Mouse (Mus musculus) adrenal gland, postnatal 4 days (tissue): ENCODE measurements around the gene Sytl2. TPM values are rescaled to one million over a fixed set of nuclear protein-coding genes. Genes with fewer than 3 reads are reported as not detected.

Experiments used
- DNase-seq, 2 experiments: peaks; one replicate each; pipeline ENCODE4 v3.0.0; 2021 to 2022; ENCODE audit warnings: low spot score in 2 of 2, mixed read lengths in 2 of 2
- long read RNA-seq, 2 experiments: library from polyadenylated mRNA; stranded (forward); transcript quantifications; one replicate each; pipeline ENCODE4 v2.0.0; 2021
- total RNA-seq, 2 experiments: library from RNA; stranded (reverse); gene quantifications; 2 replicates each; pipeline ENCODE4 v1.2.3; 2021

The Sytl2 gene
- 10 to 100 TPM in 1 of 2 experiments, 1 to 10 TPM in 1; 9.1 to 17.2 TPM for total RNA-seq
- long read RNA-seq, experiment 1, partial matches to known transcripts, result 0 of 1 reads
- long read RNA-seq, experiment 1, other reads (novel, unspliced or antisense), result 0 of 1 reads
- long read RNA-seq, experiment 2, partial matches to known transcripts, result 0 of 4 reads
- long read RNA-seq, experiment 2, other reads (novel, unspliced or antisense), result 4 of 4 reads

- DNase-seq, result peak; percentile 14 to 20
Measured at GRCm38 (mm10) chr7:90301942-90302646, at the start of gene Sytl2. Gene Sytl2 (plus strand): TSS chr7:90302252.

- no peak for DNase-seq
Measured at GRCm38 (mm10) chr7:90252946-90253345, 49.1 kb upstream of the Sytl2 start.

GRCm38 (mm10) chr7:90258701-90259100 is 43.4 kb upstream of the Sytl2 start:
- no peak for DNase-seq

- no peak for DNase-seq
Measured at GRCm38 (mm10) chr7:90259899-90260298, 42.2 kb upstream of the Sytl2 start.

GRCm38 (mm10) chr7:90261902-90262599 is 40.0 kb upstream of the Sytl2 start:
- DNase-seq, result no peak

GRCm38 (mm10) chr7:90265289-90265970 is 36.6 kb upstream of the Sytl2 start, which contains the start of gene Ccdc83:
Gene Ccdc83 (minus strand): TSS chr7:90265777.
- peak; percentile 50 to 54 for DNase-seq

- no peak for DNase-seq
Measured at GRCm38 (mm10) chr7:90270141-90270540, 31.9 kb upstream of the Sytl2 start.

GRCm38 (mm10) chr7:90274561-90275100 is 27.4 kb upstream of the Sytl2 start:
- DNase-seq, result no peak

- no peak for DNase-seq
Measured at GRCm38 (mm10) chr7:90277246-90277645, 24.8 kb upstream of the Sytl2 start.

- DNase-seq, result no peak
Measured at GRCm38 (mm10) chr7:90277769-90278168, 24.3 kb upstream of the Sytl2 start.

GRCm38 (mm10) chr7:90279136-90279535 is 22.9 kb upstream of the Sytl2 start:
- DNase-seq, result no peak

- DNase-seq, result no peak
Measured at GRCm38 (mm10) chr7:90280274-90280875, 21.7 kb upstream of the Sytl2 start.

GRCm38 (mm10) chr7:90280878-90281277 is 21.2 kb upstream of the Sytl2 start:
- no peak for DNase-seq

GRCm38 (mm10) chr7:90281759-90282546 is 20.1 kb upstream of the Sytl2 start:
- no peak for DNase-seq

GRCm38 (mm10) chr7:90282786-90283185 is 19.3 kb upstream of the Sytl2 start:
- no peak for DNase-seq

GRCm38 (mm10) chr7:90284793-90285192 is 17.3 kb upstream of the Sytl2 start:
- no peak for DNase-seq

GRCm38 (mm10) chr7:90291885-90292284 is 10.2 kb upstream of the Sytl2 start:
- DNase-seq, result no peak

- no peak for DNase-seq
Measured at GRCm38 (mm10) chr7:90302647-90303552, 848 bp downstream of the Sytl2 start.

- no peak for DNase-seq
Measured at GRCm38 (mm10) chr7:90306079-90306478, 4.0 kb downstream of the Sytl2 start.
